ENCODE assay signal across 9 mouse cellular contexts in the genomic region with DNA sequence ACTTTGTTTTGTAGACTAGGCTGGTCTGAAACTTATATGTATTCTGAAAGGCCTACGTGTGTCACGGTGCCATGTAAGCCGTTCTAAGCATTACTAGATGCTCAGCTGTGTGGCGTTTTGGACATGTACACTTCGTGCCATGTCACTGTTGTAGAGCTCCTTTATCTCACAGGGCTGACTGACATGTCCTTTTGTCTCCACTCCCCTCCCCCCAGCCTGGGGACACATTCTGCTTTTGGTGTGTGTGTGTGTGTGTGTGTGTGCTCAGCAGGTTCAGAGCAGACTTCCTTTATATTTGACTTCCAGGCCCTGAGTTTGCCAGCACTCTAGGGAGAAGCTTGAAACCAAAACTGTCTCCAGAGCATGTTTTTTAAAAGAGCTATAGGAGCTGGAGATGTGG. TPM values are rescaled to one million over a fixed set of nuclear protein-coding genes. Genes with fewer than 3 reads are reported as not detected.
DNase-seq lines count a peak whose midpoint lies in the region; ATAC-seq lines count a peak whose summit lies in the region.
"Had no signal": no experiment of that assay in that cellular context is flagged by ENCODE, and none has a peak within 500 bp of the region (broad histone marks: within the 10 kb centered on the region; RNA-seq: fewer than 3 reads in every experiment).

No protein-coding gene starts in this region.

- no peaks in the 10 kb centered on the region for H3K36me3 ChIP-seq in heart, embryonic 10.5 days
- no peaks in the 10 kb centered on the region for H3K36me3 ChIP-seq in liver, embryonic 16.5 days (ENCODE audit: control insufficient read depth, insufficient read depth)

- WGBS in heart, embryonic 10.5 days = 41% methylated on average over 5 of the region's 5 CpGs
- WGBS in liver, embryonic 16.5 days (ENCODE audit: insufficient replicate concordance) = 39% methylated on average over 5 of the region's 5 CpGs

- H3K27ac ChIP-seq in heart, embryonic 10.5 days = peak overlapping the region; percentile 65
- no peak overlapping the region for H3K27ac ChIP-seq in liver, embryonic 16.5 days (ENCODE audit: low read length)

- no peak overlapping the region for H3K4me3 ChIP-seq in heart, embryonic 10.5 days
- no peak overlapping the region for H3K4me3 ChIP-seq in liver, embryonic 16.5 days (ENCODE audit: low read depth, low read length)

- H3K4me1 ChIP-seq in heart, embryonic 10.5 days = peaks cover 33% of the 10 kb centered on the region
- peaks cover 16% of the 10 kb centered on the region for H3K4me1 ChIP-seq in liver, embryonic 16.5 days (ENCODE audit: control insufficient read depth, low read depth, low read length)

- no peak for DNase-seq in heart, embryonic 10.5 days (ENCODE audit: low spot score)
- DNase-seq in heart, adult 11 months = no peak
- DNase-seq in spleen, postnatal 36 days (ENCODE audit: low spot score in 2 of 2) = peak; percentile 64 to 67
- DNase-seq in spleen, postnatal 14 days (ENCODE audit: low spot score in 2 of 2) = no peak
- DNase-seq in gastrocnemius, adult 18-20 months (ENCODE audit: low spot score) = no peak
- no peak for DNase-seq in urinary bladder, adult 18-20 months (ENCODE audit: low spot score in 2 of 2)
- DNase-seq in lung, postnatal 4 days = no peak
- DNase-seq: cerebellum, adult 11 months had no signal

- no peaks in the 10 kb centered on the region for H3K27me3 ChIP-seq in heart, embryonic 10.5 days (ENCODE audit: insufficient read depth, poor library complexity, severe bottlenecking)
- H3K27me3 ChIP-seq in liver, embryonic 16.5 days (ENCODE audit: control insufficient read depth, insufficient read depth, low read depth, low read length) = no peaks in the 10 kb centered on the region

- no peak for ATAC-seq in liver, embryonic 16.5 days (ENCODE audit: low read depth)

- H3K4me2 ChIP-seq in liver, embryonic 16.5 days (ENCODE audit: low read depth, low read length) = no peak overlapping the region

- H3K9me3 ChIP-seq in heart, embryonic 10.5 days = no peaks in the 10 kb centered on the region
- no peaks in the 10 kb centered on the region for H3K9me3 ChIP-seq in liver, embryonic 16.5 days (replicated peaks; ENCODE audit: control insufficient read depth, low read length)

- H3K9ac ChIP-seq in liver, embryonic 16.5 days (ENCODE audit: low read depth, low read length) = 0 out of 2 replicates have a peak overlapping the region, but pooled peaks have one; percentile 12

RNA-seq across cellular contexts. Expression of a gene that starts 4.8 kb away (rescaled TPM):
- 54.0 and 61.4 TPM in 2 replicates for polyA plus RNA-seq in heart, embryonic 10.5 days (2016; fragmentation: Nextera tagmentation; extraction: Ambion mirVana)
- polyA plus RNA-seq in liver, embryonic 16.5 days (2015; fragmentation: Nextera tagmentation; extraction: Ambion mirVana) = 14.3 and 16.3 TPM in 2 replicates
- total RNA-seq in gastrocnemius, adult 18-20 months (2021) = 1 to 10 TPM; 5.7 to 6.6 TPM

RNA-seq across cellular contexts. Expression of a gene that starts 58.8 kb away (rescaled TPM):
- polyA plus RNA-seq in heart, embryonic 10.5 days (2016; fragmentation: Nextera tagmentation; extraction: Ambion mirVana) = 0.89 and 2.4 TPM in 2 replicates
- polyA plus RNA-seq in liver, embryonic 16.5 days (2015; fragmentation: Nextera tagmentation; extraction: Ambion mirVana) = 6.4 and 6.7 TPM in 2 replicates
- total RNA-seq in gastrocnemius, adult 18-20 months (2021) = 1 to 10 TPM; 8.4 to 8.9 TPM

Comparison
In these comparisons a context has a peak if more than half of its experiments do, and no peak if none do; other contexts are left out.
1. DNase-seq: peak in spleen, postnatal 36 days (2 of 2); none in heart, embryonic 10.5 days (single experiment), heart, adult 11 months (single experiment), spleen, postnatal 14 days (0 of 2), gastrocnemius, adult 18-20 months (single experiment), urinary bladder, adult 18-20 months (0 of 2) and lung, postnatal 4 days (0 of 2).